Mouse (Mus musculus) sigmoid colon, adult 10 weeks (tissue): ENCODE data around the gene Ccr9. TPM values are rescaled to one million over a fixed set of nuclear protein-coding genes. Genes with fewer than 3 reads are reported as not detected.

Experiments used
- polyA plus RNA-seq: library from polyadenylated mRNA; stranded (reverse); fragments of 350-450 nt; fragmentation: Illumina TruSeq; extraction: RNeasy Lipid Tissue Mini Kit (QIAGEN cat#74804); gene quantifications from one replicate; pipeline ENCODE4 v1.2.3, GENCODE M21; 2014; ENCODE audit warnings: low read depth, low replicate concordance

Gene Ccr9
- 1.9 TPM for polyA plus RNA-seq

DNA sequence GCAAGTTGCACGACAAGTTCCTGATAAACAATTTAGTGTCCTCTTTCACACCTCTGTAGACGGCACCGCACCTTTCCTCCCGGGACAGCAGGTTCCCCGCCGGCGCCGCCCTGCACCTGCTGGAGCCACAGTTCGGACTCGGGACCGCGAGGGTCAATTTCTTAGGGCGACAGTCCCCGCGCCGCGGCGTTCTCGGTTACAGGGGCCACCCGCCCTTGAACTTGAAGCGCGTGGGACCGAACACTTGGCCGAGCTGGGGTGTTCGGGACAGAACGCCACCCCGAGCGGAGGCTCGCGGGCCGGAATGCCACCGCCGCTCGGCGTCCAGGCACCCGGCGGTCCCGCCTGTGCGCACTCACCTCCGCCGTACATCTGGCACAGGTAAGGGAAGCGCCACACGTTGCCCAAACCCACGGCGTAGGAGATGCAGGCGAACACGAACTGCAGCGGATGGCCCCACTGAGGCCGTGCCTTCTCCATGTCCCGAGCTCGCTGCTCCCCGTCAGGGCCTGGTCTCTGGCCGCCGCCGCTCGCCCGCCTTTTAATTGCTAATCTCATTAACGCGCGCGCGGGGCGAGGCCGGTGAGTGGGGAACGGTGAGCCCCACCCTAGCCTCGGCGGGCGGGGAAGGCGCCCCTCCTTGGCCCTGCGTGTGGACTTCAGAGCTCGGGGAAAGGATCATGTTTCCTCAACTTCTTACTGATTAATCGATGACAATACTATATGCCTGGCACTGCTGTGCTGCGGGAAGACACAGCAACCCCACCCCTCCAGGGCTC lies at the start of gene Ccr9, which contains the start of gene Slc6a20a:
TSS of gene Ccr9 (plus strand) at position 113 of the 779 bp plus-strand sequence.
TSS of gene Slc6a20a (minus strand) at position 559 of the 779 bp plus-strand sequence.

GRCm38 (mm10) chr9:123632281-123632680 lies 46.0 kb upstream of the Ccr9 start, which contains the start of gene Slc6a20b:
TSS of gene Slc6a20b (minus strand) at chr9:123632565.

GRCm38 (mm10) chr9:123717186-123718008 lies 39.2 kb downstream of the Ccr9 start, which contains the start of gene Lztfl1:
TSS of gene Lztfl1 (minus strand) at chr9:123717697.

GRCm38 (mm10) chr9:123806267-123806666 lies 128.0 kb downstream of the Ccr9 start, which contains the start of gene Cxcr6:
TSS of gene Cxcr6 (plus strand) at chr9:123806475.

Other genes with a start within 250 kb of the Ccr9 start
- gene Limd1, start 199.7 kb upstream of the Ccr9 start, polyA plus RNA-seq, result 20.0 TPM
- gene Sacm1l, start 148.7 kb upstream of the Ccr9 start, polyA plus RNA-seq, result 209 TPM
- gene Slc6a20b, start 45.9 kb upstream of the Ccr9 start, polyA plus RNA-seq, result not detected
- gene Slc6a20a, start 446 bp downstream of the Ccr9 start, polyA plus RNA-seq, result 9.5 TPM
- gene Lztfl1, start 39.3 kb downstream of the Ccr9 start, polyA plus RNA-seq, result 132 TPM
- 4.1 TPM for gene Cxcr6, start 128.0 kb downstream of the Ccr9 start, polyA plus RNA-seq
- gene Fyco1, start 173.5 kb downstream of the Ccr9 start, polyA plus RNA-seq, result 19.1 TPM
- 1.5 TPM for gene Xcr1, start 183.6 kb downstream of the Ccr9 start, polyA plus RNA-seq